Mouse (Mus musculus) leukemia stem cell, adult 10-12 weeks (primary cell): ENCODE data around the gene Prr15. TPM values are rescaled to one million over a fixed set of nuclear protein-coding genes. Genes with fewer than 3 reads are reported as not detected.

ENCODE experiments used
- polyA plus RNA-seq: library from polyadenylated mRNA; stranded (reverse); fragments of >175 nt; gene quantifications from 2 replicates; pipeline ENCODE4 v1.2.3, GENCODE M21; 2012; ENCODE audit warnings: low replicate concordance

Gene Prr15
- polyA plus RNA-seq, result 0.15 TPM in 1 of 2 replicates, not detected in the other

GRCm38 (mm10) chr6:54325246-54325885 lies at the start of gene Prr15:
Prr15 (plus strand) TSS chr6:54325835.

Other genes starting within 250 kb of the Prr15 start
- gene Wipf3, start 103.8 kb downstream of the Prr15 start, polyA plus RNA-seq, result 0.25 and 0.92 TPM in 2 replicates
- gene Scrn1, start 240.7 kb downstream of the Prr15 start, polyA plus RNA-seq, result not detected in 2 replicates